Mouse (Mus musculus) cerebellum, postnatal 25 days (tissue): ENCODE measurements at regions not wholly inside any gene's neighbourhood (a gene's known extent, or its start where the extent isn't known, plus 50 kb on each side); places are given as distances from the start of the nearest gene placed in this dataset.
A peak's percentile ranks its signal among the peaks of the same experiment; 100 is the strongest.

Experiments
- DNase-seq, 2 experiments: peaks; one replicate each; pipeline ENCODE4 v3.0.0; 2021; ENCODE audit warnings: mixed read lengths in 2 of 2

DNA sequence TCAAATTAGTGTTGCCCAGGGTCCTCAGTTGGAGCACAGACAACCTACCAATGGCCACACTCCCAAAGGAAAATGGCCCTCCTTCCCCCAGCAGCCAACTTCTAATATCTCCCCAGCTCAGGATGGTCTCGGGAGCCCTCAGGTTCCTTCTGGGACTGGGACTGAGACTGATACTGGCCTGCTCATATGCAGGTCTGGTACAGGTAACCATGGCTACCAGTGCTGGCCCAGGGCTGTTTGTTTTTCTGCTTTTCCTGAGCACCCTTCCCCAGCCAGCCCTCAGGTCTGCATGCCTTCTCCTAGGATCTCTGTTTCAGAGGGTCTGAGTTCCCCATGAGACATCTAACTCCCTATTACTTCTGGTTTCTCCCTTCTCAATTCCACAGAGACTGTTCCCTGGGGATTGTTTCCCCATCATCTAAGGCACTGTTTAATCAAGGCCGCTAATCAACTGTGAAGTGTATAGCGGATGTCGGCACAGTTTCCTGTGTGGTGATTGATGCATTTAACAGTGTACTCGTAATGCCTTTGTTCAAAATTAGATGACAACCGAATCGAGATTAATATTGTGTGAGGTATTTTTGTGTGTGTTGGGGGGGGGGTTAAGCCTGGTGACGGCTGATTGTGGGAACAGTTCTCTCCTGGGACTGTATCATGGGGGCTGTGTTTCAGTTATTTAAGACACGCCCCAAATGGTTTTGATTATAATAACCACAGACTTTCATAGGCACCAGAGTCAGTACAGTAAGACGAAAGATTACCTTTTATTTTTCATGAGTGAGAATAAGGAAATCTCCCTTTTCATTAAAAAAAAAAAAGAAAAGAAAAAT lies 120.8 kb upstream of the Lmcd1 start:
- no peak for DNase-seq

DNA sequence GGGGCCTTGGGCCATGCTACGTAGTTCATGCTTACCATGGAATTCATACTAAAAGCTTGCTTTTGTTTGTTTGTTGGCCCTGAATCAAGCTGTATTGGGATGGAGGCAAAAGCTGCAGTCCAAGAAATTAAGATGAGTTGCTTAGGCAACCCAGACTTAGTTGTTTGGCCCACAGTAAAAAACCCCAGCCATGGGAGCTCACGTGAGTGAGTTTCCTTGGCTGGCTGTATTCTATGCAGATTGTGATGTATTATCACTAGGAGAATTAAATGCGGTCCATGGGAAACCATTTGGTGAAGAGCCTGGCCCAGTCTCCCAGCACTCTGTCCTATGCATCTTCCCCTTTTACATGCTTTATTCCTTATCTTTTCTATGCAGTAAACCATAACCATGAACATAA lies 106.1 kb upstream of the Lmcd1 start:
- DNase-seq = no peak

DNA sequence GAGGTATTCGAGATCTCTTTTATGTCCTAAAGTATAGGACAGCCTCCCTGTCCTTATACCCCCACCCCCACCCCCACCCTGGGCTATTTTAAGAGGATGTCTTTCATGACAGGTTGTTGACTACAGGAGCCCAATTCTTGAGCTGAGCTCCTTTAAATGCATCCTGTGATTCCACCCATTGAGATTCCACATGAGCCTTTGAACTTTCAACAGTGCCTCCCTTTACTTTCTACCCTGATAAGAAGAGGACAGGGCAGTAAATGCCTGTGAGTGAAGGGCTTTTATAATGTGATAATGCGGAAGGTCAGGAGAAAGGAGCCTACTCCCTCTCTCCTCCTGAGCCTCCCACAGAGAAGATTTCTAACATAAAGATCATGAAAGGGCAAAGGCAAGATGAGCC lies 97.2 kb upstream of the Lmcd1 start:
- no peak for DNase-seq

DNA sequence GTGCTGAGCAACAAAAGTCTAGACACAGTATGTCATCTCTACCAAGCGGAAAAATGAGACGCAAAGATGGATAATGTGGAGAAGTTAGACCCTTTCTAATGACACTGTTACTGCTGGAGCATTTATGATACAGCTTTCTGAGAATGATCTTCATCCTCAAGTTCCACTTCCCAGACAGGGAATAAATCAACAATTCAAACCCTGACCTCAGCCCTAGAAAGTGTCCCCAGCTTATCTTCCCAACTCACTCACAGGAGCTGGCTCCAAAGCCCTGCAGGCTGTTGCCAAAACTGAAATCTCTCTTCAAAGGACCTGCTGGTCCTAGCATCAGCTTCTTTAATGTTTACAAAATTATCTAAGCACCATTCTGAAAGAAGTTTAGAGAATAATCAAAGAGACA lies 85.9 kb upstream of the Lmcd1 start:
- no peak for DNase-seq

DNA sequence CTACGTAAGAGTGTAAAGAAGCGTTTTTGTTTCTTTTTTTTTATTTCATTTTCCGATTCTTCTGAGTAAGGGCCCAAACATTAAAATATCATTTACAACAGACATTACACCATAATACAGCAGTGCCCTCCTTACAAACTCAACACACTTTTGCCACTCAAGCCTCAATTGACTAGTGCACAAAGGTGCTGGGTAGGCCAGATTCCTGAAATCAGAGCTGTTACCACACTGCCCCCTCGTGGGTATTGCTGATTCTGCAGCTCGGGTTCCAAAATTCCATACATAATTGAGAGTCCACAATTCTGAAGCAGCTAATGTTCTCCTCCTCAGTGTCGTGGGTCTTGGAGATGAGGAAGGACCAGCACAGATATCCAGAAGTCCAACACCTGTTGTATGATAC lies 82.5 kb upstream of the Lmcd1 start:
- DNase-seq = peak; percentile 73 to 79

DNA sequence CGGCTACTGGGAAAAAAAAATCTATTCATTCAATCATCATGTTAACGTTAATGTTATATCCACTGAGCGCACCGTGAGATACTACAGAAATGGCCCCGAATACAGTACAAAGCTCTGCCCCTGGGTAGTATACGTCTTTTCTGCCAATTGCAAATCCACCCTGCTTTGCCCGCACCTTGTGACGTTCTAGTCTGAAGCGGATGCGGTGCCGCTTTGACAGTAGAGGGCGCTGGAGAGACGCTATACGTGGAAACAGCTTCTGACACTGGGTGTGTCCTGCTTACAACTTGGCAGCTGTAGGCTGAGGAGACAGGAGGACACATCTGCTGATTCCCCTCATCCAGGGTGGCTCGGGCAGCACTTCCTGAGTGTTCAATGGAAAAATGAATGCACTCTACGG lies 76.1 kb upstream of the Lmcd1 start:
- DNase-seq = peak; percentile 67 to 83

DNA sequence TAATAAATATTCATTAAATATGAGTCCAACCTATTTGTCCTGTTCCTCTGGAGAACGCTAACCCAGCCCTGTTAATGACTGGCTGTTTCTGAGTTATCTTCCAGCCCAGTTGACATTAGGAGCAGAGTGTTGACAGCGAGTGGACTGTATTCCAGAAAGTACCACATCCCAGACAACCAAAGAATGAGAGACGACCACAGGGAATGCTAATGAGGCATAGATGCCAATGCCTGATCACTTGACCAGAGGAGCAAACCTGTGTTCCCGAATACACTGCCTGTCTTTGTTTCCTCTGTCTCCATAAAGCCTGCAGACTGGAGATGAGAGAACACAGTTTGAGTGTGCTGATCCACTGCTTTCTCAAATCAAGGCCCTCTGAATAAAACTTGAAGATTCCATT lies 74.3 kb upstream of the Lmcd1 start:
- DNase-seq = no peak

DNA sequence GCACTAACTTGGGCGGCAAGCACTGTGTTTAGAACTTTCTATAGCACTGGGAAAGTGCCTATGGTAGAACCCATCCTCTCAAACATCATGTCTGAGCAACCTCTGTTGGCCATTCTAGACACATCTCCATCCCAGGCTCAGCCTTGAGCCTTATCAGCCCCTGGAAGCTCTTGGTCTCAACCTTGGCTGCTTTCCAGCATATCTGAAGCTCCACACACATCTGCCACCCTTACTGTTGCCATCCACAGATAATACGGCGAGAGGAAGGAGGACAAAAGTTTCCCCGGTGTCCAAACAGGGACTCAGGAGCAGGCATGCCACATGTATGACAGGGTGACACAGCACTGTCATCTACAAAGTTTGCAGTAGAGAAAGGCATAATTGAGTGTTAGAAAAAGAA lies 71.4 kb upstream of the Lmcd1 start:
- DNase-seq = no peak

DNA sequence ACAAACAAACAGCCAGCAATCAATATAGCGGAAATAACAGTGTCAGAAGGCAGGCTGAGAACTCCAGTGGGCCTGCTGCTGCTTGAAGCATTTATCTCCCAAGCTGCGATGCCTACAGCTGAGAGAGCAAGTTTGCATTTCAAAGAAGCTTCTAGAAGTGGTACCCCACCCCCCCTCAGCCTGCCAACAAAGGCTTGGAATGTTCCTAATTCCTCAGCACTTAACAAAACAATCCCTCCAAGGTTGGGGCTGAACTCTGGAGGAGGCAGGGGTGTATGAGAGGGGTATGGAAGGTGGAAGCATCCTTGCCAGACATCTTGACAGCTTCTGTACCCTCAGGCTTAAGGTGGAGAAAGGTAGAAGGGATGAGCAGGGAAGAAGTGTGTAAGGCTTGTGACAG lies 70.2 kb upstream of the Lmcd1 start:
- no peak for DNase-seq

DNA sequence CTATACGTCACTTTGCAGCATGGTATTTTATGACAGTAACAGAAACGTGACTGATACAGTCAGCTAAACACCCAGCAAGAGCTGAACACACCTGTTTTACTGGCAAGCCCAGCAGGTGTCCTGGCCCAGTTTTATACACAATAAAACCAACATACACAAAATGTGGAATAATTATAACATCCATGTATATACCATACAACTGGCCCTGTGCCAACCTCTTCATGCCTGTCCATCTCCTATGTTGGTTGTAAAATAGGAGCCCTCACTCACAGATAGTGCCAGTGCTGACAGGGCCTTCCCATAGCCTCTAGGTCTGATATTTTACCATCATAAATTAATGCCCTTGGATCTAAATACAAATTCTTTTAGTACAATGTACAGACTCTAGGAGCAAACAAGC lies 68.6 kb upstream of the Lmcd1 start:
- DNase-seq = peak in 1 of 2 experiments; percentile 8

DNA sequence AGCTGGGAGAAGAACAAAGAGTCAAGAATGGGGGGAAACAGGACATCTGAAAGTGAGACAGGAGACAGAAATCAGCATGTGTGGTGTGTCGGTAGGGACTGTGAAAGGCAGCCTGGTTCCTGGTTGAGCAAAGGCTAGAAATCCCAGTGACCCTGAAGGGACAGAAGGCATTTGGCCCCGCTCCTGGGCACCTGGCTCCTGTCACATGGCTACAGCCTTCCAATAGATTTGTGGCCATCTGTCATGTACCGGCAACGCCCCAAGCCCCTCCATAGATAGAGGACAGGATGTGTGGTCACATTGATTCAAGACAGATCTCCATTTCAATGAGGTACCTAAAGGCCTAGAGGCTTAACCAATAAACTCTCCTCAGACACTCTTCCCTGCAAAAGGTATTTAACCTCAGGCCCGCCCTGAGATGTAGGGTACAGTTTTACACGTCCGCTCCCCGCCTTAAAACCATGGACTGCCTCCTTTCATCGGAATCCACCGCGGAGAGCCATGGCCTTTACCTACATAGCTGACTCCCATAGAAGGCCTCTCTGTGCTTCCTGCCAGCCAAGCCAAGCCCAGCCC lies 68.0 kb upstream of the Lmcd1 start:
- no peak for DNase-seq

DNA sequence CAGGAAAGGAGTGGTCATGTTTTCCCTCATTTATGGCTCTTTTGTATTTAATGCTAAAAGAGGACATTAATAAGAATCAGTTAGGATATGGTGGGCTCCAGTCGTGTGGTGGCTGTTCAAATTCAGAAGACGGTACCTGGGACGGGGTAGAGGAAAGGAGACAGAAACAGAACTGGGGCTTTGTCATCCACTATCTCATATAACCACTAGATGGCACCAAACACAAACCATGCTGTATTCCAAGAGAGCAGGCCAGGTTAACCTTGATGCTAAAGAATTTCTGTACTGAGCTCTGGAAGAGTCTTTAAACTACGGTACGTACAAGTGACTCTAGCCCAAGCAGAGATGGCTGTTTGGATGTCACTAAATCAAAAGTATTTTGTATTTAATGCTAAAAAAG lies 66.3 kb upstream of the Lmcd1 start:
- DNase-seq = peak in 1 of 2 experiments; percentile 32

DNA sequence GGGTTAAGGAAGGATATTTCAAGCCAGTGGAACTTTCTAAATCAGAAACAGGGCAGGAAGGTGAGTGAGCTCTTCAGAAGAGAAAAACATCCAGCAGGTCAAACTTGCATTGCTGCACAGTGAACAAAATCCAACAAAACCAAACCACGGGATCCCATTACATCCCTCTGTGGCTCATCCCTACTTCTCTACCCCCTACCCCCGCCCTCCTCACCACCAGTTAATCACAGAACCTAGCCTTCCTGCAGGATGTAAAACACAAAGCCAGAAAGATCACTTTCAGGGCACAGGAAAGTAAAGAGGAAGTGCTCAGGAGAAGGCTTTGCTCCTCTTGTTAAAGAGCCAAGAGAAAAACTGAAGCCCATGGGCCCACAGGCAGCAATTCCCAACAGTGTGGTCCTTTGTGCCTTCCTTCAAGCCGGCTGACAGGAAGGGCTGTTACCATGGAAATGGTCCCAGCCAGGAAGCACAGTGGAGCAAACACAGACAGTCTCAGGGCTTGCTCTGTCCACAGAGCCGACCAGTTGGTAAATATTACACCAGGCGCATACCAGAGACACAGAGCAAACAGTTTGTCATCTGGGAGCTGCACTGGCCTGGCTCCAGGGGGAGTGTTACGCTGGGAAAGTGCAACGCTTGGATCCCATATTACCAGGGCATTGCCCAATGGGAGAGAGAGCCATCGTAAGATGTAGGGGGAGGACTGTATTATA lies 63.2 kb upstream of the Lmcd1 start:
- peak in 1 of 2 experiments; percentile 5 for DNase-seq

DNA sequence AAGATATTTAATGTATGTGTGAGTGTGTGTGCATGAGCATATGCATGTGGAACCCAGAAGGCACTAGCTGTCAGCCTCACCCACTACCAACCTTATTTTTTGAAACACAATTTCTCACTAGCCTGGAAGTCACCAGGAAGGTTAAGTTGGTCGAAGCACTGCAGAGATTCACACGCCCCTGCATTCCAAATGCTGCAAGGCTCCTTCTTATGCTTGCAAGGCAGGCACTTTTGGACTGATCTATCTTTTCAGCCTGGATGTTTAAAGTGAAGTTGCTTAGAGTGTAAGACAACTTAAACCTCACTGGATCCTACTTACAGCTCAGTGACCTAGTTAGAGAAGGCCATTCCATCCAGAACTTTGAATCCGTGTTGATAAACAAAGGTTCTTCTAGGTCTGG lies 56.7 kb upstream of the Lmcd1 start:
- DNase-seq = no peak

DNA sequence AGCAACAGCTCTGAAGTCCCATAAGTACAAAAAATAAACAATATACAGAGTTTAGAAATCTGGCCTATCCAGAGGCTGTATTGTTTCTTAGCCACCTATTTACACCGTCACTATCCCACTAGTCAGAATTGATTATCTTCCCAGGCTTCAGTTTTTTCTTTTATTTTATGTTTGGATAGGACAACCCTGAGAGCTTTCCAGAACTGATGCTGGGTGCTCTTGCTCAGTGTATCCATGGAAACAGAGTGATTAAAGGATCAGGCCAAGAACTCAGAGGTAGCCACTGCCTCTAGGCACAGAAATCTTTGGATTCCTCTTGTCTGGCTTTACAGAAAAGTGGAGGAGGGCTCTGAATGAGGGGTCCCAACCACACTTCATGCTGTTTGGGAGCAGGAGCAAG lies 55.3 kb upstream of the Lmcd1 start:
- no peak for DNase-seq

DNA sequence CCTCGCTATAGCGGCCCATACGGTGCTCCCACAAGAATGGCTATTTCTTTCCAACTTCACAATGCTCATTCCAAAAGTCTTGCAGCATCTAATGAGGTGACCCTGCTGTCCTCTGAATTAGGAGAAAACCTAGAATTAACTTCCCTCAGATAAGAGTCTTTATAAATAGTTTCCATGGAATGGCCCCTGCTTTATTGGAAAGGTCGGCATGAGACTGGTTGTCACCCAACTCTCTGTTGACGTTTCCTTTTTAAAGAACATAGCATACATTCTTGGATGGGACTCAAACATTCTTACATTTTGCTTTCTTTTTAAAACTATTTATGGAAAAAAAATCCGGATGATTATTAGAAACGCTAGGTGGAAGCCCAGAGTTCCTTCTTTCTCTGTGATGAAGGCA lies 53.9 kb upstream of the Lmcd1 start:
- DNase-seq = no peak

DNA sequence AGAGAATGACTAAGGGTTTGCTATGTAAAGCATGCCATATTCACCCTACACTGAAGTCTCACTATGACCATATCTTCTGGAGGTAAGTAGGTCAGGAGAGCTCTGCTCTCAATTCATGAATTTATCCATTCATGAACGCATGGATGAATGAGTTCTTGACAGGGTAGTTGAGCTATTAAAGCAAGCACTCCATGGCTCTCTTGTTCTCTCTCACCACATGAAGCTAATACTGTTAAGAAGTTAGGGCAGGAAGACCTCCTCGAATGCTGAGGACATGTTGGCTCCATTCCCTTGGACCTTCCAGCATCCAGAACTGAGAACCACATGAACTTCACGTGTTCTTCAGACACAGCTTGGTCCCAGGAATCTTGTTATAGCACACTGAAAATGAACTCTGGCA lies 53.4 kb upstream of the Lmcd1 start:
- no peak for DNase-seq

DNA sequence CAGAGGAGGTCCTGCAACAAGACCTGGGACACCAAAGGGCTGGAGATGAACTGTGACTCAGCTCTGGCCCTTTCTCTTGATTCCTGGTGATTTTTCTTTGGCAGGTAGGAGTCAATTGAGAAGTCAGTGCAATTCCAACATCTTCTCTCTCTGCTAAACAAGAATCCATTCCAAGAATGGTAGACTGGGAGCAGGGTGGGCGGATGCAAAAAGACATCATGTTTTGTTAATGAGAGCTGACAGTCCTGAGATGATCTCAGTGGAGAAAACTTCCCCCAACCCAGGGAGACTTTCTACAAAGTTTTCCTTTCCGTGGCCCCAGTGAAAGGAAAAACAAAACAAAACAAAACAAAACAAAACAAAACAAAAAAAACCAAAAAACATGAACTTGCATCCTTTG lies 52.2 kb upstream of the Lmcd1 start:
- no peak for DNase-seq

DNA sequence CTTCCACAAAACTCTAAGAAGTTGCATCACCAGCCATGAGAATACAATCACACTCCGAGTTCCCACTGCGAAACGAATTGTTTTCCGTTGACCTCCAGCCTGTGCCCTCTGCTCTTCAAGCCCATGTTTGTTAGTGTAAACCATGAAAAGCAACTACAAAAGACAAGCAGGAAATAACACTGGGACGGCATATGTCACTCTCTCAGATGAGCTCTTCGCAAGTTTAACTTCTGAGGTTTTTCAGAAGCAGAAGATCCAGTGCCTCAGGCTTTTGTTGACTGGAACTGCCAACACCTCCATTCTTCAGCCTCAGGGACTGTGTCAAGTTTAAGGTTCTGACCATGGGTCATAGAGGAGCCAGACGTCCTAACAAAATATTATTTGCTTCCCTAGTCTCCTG lies 50.2 kb upstream of the Lmcd1 start:
- no peak for DNase-seq
